Mouse (Mus musculus): ENCODE data around the gene Dusp10. TPM values are rescaled to one million over a fixed set of nuclear protein-coding genes. Genes with fewer than 3 reads are reported as not detected.

Gene Dusp10
- polyA plus RNA-seq, 1 experiment from 2014 or later = 6.5 TPM

- Histone ChIP-seq H3K36me3 (ENCODE audit: control insufficient read depth, insufficient read depth) (no peaks in the 10 kb centered on the region), H3K4me3 (ENCODE audit: low read depth, low read length) (no peak overlapping the region), H3K4me1 (replicated peaks; ENCODE audit: control insufficient read depth, insufficient read depth, low read length) (no peaks in the 10 kb centered on the region), H3K27ac (ENCODE audit: low read depth, low read length) (no peak overlapping the region), H3K27me3 (replicated peaks; ENCODE audit: control insufficient read depth, insufficient read depth, low read length) (no peaks in the 10 kb centered on the region), H3K9me3 (ENCODE audit: control insufficient read depth) (no peaks in the 10 kb centered on the region), H3K4me2 (replicated peaks; ENCODE audit: low read depth) (no peak overlapping the region), H3K9ac (ENCODE audit: low read depth, low read length) (no peak overlapping the region)
- 76% methylated on average over 7 of the region's 7 CpGs for WGBS
- no peak for ATAC-seq
- TF ChIP-seq CTCF (IDR thresholded peaks at IDR 0.05; ENCODE audit: low read depth) = no peak
Observed at GRCm38 (mm10) chr1:184064306-184064705, 51.2 kb downstream of the Dusp10 start.

GRCm38 (mm10) chr1:184065589-184066361 lies 52.7 kb downstream of the Dusp10 start:
- ATAC-seq = no peak; the same call in 1 of the 2 replicates
- Histone ChIP-seq H3K9ac (ENCODE audit: low read depth, low read length) (no peak overlapping the region), H3K27me3 (replicated peaks; ENCODE audit: control insufficient read depth, insufficient read depth, low read length) (no peaks in the 10 kb centered on the region), H3K4me1 (replicated peaks; ENCODE audit: control insufficient read depth, insufficient read depth, low read length) (no peaks in the 10 kb centered on the region), H3K36me3 (ENCODE audit: control insufficient read depth, insufficient read depth) (peaks cover 2% of the 10 kb centered on the region; the same call in 1 of the 2 replicates), H3K9me3 (ENCODE audit: control insufficient read depth) (no peaks in the 10 kb centered on the region), H3K4me2 (replicated peaks; ENCODE audit: low read depth) (no peak overlapping the region), H3K27ac (ENCODE audit: low read depth, low read length) (no peak overlapping the region), H3K4me3 (ENCODE audit: low read depth, low read length) (no peak overlapping the region)
- 83% methylated on average over 13 of the region's 13 CpGs for WGBS
- TF ChIP-seq CTCF (IDR thresholded peaks at IDR 0.05; ENCODE audit: low read depth) = no peak

- Histone ChIP-seq H3K9ac (ENCODE audit: low read depth, low read length) (no peak overlapping the region), H3K27ac (ENCODE audit: low read depth, low read length) (no peak overlapping the region), H3K9me3 (ENCODE audit: control insufficient read depth) (no peaks in the 10 kb centered on the region), H3K4me1 (replicated peaks; ENCODE audit: control insufficient read depth, insufficient read depth, low read length) (no peaks in the 10 kb centered on the region), H3K27me3 (replicated peaks; ENCODE audit: control insufficient read depth, insufficient read depth, low read length) (no peaks in the 10 kb centered on the region), H3K4me3 (ENCODE audit: low read depth, low read length) (no peak overlapping the region), H3K36me3 (ENCODE audit: control insufficient read depth, insufficient read depth) (peaks cover 5% of the 10 kb centered on the region; the same call in 1 of the 2 replicates), H3K4me2 (replicated peaks; ENCODE audit: low read depth) (no peak overlapping the region)
- 74% methylated on average over 11 of the region's 11 CpGs for WGBS
- TF ChIP-seq CTCF (IDR thresholded peaks at IDR 0.05; ENCODE audit: low read depth) = no peak
- no peak for ATAC-seq
Observed at GRCm38 (mm10) chr1:184066460-184067287, 53.6 kb downstream of the Dusp10 start.

- Histone ChIP-seq H3K27me3 (replicated peaks; ENCODE audit: control insufficient read depth, insufficient read depth, low read length) (no peaks in the 10 kb centered on the region), H3K9me3 (ENCODE audit: control insufficient read depth) (no peaks in the 10 kb centered on the region), H3K9ac (ENCODE audit: low read depth, low read length) (no peak overlapping the region), H3K4me3 (ENCODE audit: low read depth, low read length) (no peak overlapping the region), H3K27ac (ENCODE audit: low read depth, low read length) (no peak overlapping the region), H3K4me1 (replicated peaks; ENCODE audit: control insufficient read depth, insufficient read depth, low read length) (no peaks in the 10 kb centered on the region), H3K36me3 (ENCODE audit: control insufficient read depth, insufficient read depth) (peaks cover 5% of the 10 kb centered on the region; the same call in 1 of the 2 replicates), H3K4me2 (replicated peaks; ENCODE audit: low read depth) (no peak overlapping the region)
- no peak for TF ChIP-seq CTCF (IDR thresholded peaks at IDR 0.05; ENCODE audit: low read depth)
- WGBS = 90% methylated on average over 18 of the region's 18 CpGs
- no peak for ATAC-seq
Observed at GRCm38 (mm10) chr1:184067704-184068558, 54.8 kb downstream of the Dusp10 start.

GRCm38 (mm10) chr1:184068971-184069370 lies 55.9 kb downstream of the Dusp10 start:
- Histone ChIP-seq H3K36me3 (ENCODE audit: control insufficient read depth, insufficient read depth) (peaks cover 5% of the 10 kb centered on the region; the same call in 1 of the 2 replicates), H3K27ac (ENCODE audit: low read depth, low read length) (no peak overlapping the region), H3K27me3 (replicated peaks; ENCODE audit: control insufficient read depth, insufficient read depth, low read length) (no peaks in the 10 kb centered on the region), H3K9me3 (ENCODE audit: control insufficient read depth) (no peaks in the 10 kb centered on the region), H3K9ac (ENCODE audit: low read depth, low read length) (no peak overlapping the region), H3K4me3 (ENCODE audit: low read depth, low read length) (no peak overlapping the region), H3K4me1 (replicated peaks; ENCODE audit: control insufficient read depth, insufficient read depth, low read length) (no peaks in the 10 kb centered on the region), H3K4me2 (replicated peaks; ENCODE audit: low read depth) (no peak overlapping the region)
- no peak for TF ChIP-seq CTCF (IDR thresholded peaks at IDR 0.05; ENCODE audit: low read depth)
- no peak for ATAC-seq
- WGBS = 95% methylated on average over 12 of the region's 12 CpGs
